Mouse (Mus musculus) hindbrain, embryonic 12.5 days (tissue): Measurements from ENCODE around the gene Man2a1. TPM values are rescaled to one million over a fixed set of nuclear protein-coding genes. Genes with fewer than 3 reads are reported as not detected.

Experiments used
- ATAC-seq: fragments of 200-750 bp; cut with Nextera tagmentation; 2 replicates; pipeline ENCODE4 v1.8.0; 2017; ENCODE audit warnings: moderate TSS enrichment; ENCODE audit not compliant: low FRiP score
- H3K27ac ChIP-seq: fragments of 300-500 bp; sonication (generic); 2 replicates; pipeline ENCODE4 v1.5.1; 2016; ENCODE audit warnings: mild to moderate bottlenecking
- H3K27me3 ChIP-seq: fragments of 300-500 bp; sonication (generic); 2 replicates; pipeline ENCODE4 v1.6.1; 2016; ENCODE audit warnings: mild to moderate bottlenecking
- H3K36me3 ChIP-seq: fragments of 300-500 bp; sonication (generic); 2 replicates; pipeline ENCODE4 v1.6.1; 2016; ENCODE audit warnings: mild to moderate bottlenecking
- H3K4me1 ChIP-seq: fragments of 300-500 bp; sonication (generic); 2 replicates; pipeline ENCODE4 v1.6.1; 2016
- H3K4me2 ChIP-seq: fragments of 300-500 bp; sonication (generic); replicated peaks from 2 replicates; pipeline ENCODE4 v1.6.1; 2016; ENCODE audit warnings: mild to moderate bottlenecking
- H3K4me3 ChIP-seq: fragments of 300-500 bp; sonication (generic); 2 replicates; pipeline ENCODE4 v1.5.1; 2016; ENCODE audit warnings: mild to moderate bottlenecking
- H3K9ac ChIP-seq: fragments of 300-500 bp; sonication (generic); 2 replicates; pipeline ENCODE4 v1.6.1; 2016; ENCODE audit warnings: mild to moderate bottlenecking, moderate library complexity
- H3K9me3 ChIP-seq: fragments of 300-500 bp; sonication (generic); replicated peaks from 2 replicates; pipeline ENCODE4 v1.6.1; 2016; ENCODE audit warnings: mild to moderate bottlenecking
- WGBS: fragments of 180-500 bp; shearing (Covaris S2); methylation state at CpG from one replicate; pipeline ENCODE4 v1.1.7; 2016; 5-methylcytosine and 5-hydroxymethylcytosine counted together
- polyA plus RNA-seq: library from polyadenylated mRNA; unstranded; fragments of >200 nt; fragmentation: Nextera tagmentation; extraction: Ambion mirVana; gene quantifications from 2 replicates; pipeline ENCODE4 v1.2.1, GENCODE M21; 2016

The Man2a1 gene
- polyA plus RNA-seq, 1 experiment from 2014 or later: 6.5 TPM

- no peak overlapping the region for H3K4me3 ChIP-seq
- no peak overlapping the region for H3K27ac ChIP-seq
- H3K9ac ChIP-seq: no peak overlapping the region
- 63% methylated on average over 3 of the region's 3 CpGs for WGBS
- no peaks in the 10 kb centered on the region for H3K36me3 ChIP-seq
- ATAC-seq: no peak
- H3K4me1 ChIP-seq: no peaks in the 10 kb centered on the region
- no peak overlapping the region for H3K4me2 ChIP-seq
- H3K9me3 ChIP-seq: no peaks in the 10 kb centered on the region
- H3K27me3 ChIP-seq: no peaks in the 10 kb centered on the region
Observed at GRCm38 (mm10) chr17:64778300-64778699, 177.8 kb downstream of the Man2a1 start.

GRCm38 (mm10) chr17:64778756-64779155 is 178.2 kb downstream of the Man2a1 start:
- no peak for ATAC-seq
- Histone ChIP-seq H3K9me3 (no peaks in the 10 kb centered on the region), H3K36me3 (no peaks in the 10 kb centered on the region), H3K4me2 (no peak overlapping the region), H3K27ac (no peak overlapping the region), H3K27me3 (no peaks in the 10 kb centered on the region), H3K4me1 (no peaks in the 10 kb centered on the region), H3K4me3 (no peak overlapping the region), H3K9ac (no peak overlapping the region)
- 91% methylated on average over 12 of the region's 12 CpGs for WGBS

- Histone ChIP-seq H3K36me3 (no peaks in the 10 kb centered on the region), H3K4me3 (no peak overlapping the region), H3K27me3 (no peaks in the 10 kb centered on the region), H3K27ac (no peak overlapping the region), H3K4me2 (no peak overlapping the region), H3K9me3 (no peaks in the 10 kb centered on the region), H3K4me1 (no peaks in the 10 kb centered on the region), H3K9ac (no peak overlapping the region)
- no peak for ATAC-seq
- WGBS: 83% methylated on average over 18 of the region's 18 CpGs
Observed at GRCm38 (mm10) chr17:64780753-64781490, 180.4 kb downstream of the Man2a1 start.

- WGBS: 79% methylated on average over 3 of the region's 3 CpGs
- Histone ChIP-seq H3K4me1 (no peaks in the 10 kb centered on the region), H3K27ac (no peak overlapping the region), H3K36me3 (no peaks in the 10 kb centered on the region), H3K27me3 (no peaks in the 10 kb centered on the region), H3K4me2 (no peak overlapping the region), H3K9ac (no peak overlapping the region), H3K4me3 (no peak overlapping the region), H3K9me3 (no peaks in the 10 kb centered on the region)
- ATAC-seq: no peak
Observed at GRCm38 (mm10) chr17:64782307-64782706, 181.8 kb downstream of the Man2a1 start.

GRCm38 (mm10) chr17:64785961-64786360 is 185.4 kb downstream of the Man2a1 start:
- H3K27ac ChIP-seq: no peak overlapping the region
- no peaks in the 10 kb centered on the region for H3K9me3 ChIP-seq
- no peaks in the 10 kb centered on the region for H3K27me3 ChIP-seq
- ATAC-seq: no peak
- no peak overlapping the region for H3K4me2 ChIP-seq
- no peak overlapping the region for H3K9ac ChIP-seq
- no peak overlapping the region for H3K4me3 ChIP-seq
- H3K4me1 ChIP-seq: no peaks in the 10 kb centered on the region
- no peaks in the 10 kb centered on the region for H3K36me3 ChIP-seq
- WGBS: 71% methylated on average over 1 of the region's 1 CpGs

- ATAC-seq: no peak
- H3K4me3 ChIP-seq: no peak overlapping the region
- no peaks in the 10 kb centered on the region for H3K4me1 ChIP-seq
- no peak overlapping the region for H3K4me2 ChIP-seq
- H3K27me3 ChIP-seq: no peaks in the 10 kb centered on the region
- H3K36me3 ChIP-seq: no peaks in the 10 kb centered on the region
- H3K27ac ChIP-seq: no peak overlapping the region
- no peak overlapping the region for H3K9ac ChIP-seq
- 89% methylated on average over 13 of the region's 13 CpGs for WGBS
- no peaks in the 10 kb centered on the region for H3K9me3 ChIP-seq
Observed at GRCm38 (mm10) chr17:64788301-64788700, 187.8 kb downstream of the Man2a1 start.

- Histone ChIP-seq H3K36me3 (no peaks in the 10 kb centered on the region), H3K27me3 (no peaks in the 10 kb centered on the region), H3K9ac (no peak overlapping the region), H3K4me1 (no peaks in the 10 kb centered on the region), H3K9me3 (no peaks in the 10 kb centered on the region), H3K4me3 (no peak overlapping the region), H3K4me2 (no peak overlapping the region), H3K27ac (no peak overlapping the region)
- no peak for ATAC-seq
- 80% methylated on average over 3 of the region's 3 CpGs for WGBS
Observed at GRCm38 (mm10) chr17:64789175-64789574, 188.6 kb downstream of the Man2a1 start.

- Histone ChIP-seq H3K27me3 (no peaks in the 10 kb centered on the region), H3K9ac (no peak overlapping the region), H3K27ac (no peak overlapping the region), H3K9me3 (no peaks in the 10 kb centered on the region), H3K4me2 (no peak overlapping the region), H3K4me3 (no peak overlapping the region), H3K36me3 (no peaks in the 10 kb centered on the region), H3K4me1 (no peaks in the 10 kb centered on the region)
- WGBS: 92% methylated on average over 3 of the region's 3 CpGs
- ATAC-seq: no peak
Observed at GRCm38 (mm10) chr17:64792076-64792475, 191.5 kb downstream of the Man2a1 start.

- WGBS: 80% methylated on average over 5 of the region's 5 CpGs
- Histone ChIP-seq H3K4me2 (no peak overlapping the region), H3K9me3 (no peaks in the 10 kb centered on the region), H3K4me1 (no peaks in the 10 kb centered on the region), H3K36me3 (no peaks in the 10 kb centered on the region), H3K27ac (no peak overlapping the region), H3K9ac (no peak overlapping the region), H3K27me3 (no peaks in the 10 kb centered on the region), H3K4me3 (no peak overlapping the region)
- no peak for ATAC-seq
Observed at GRCm38 (mm10) chr17:64792623-64793022, 192.1 kb downstream of the Man2a1 start.

GRCm38 (mm10) chr17:64802168-64802955 is 201.8 kb downstream of the Man2a1 start:
- Histone ChIP-seq H3K9ac (no peak overlapping the region), H3K9me3 (0 out of 2 replicates have a peak, but pooled peaks cover 4% of the 10 kb centered on the region), H3K27ac (no peak overlapping the region), H3K36me3 (no peaks in the 10 kb centered on the region), H3K4me2 (no peak overlapping the region), H3K4me3 (no peak overlapping the region), H3K4me1 (peaks cover 6% of the 10 kb centered on the region), H3K27me3 (no peaks in the 10 kb centered on the region)
- WGBS: 53% methylated on average over 11 of the region's 11 CpGs
- no peak for ATAC-seq

- WGBS: 60% methylated on average over 7 of the region's 7 CpGs
- Histone ChIP-seq H3K4me3 (no peak overlapping the region), H3K4me1 (peaks cover 6% of the 10 kb centered on the region), H3K36me3 (no peaks in the 10 kb centered on the region), H3K4me2 (no peak overlapping the region), H3K9ac (no peak overlapping the region), H3K27me3 (no peaks in the 10 kb centered on the region), H3K27ac (no peak overlapping the region), H3K9me3 (0 out of 2 replicates have a peak, but pooled peaks cover 4% of the 10 kb centered on the region)
- ATAC-seq: no peak
Observed at GRCm38 (mm10) chr17:64802956-64803275, 202.4 kb downstream of the Man2a1 start.
